Mouse (Mus musculus): Measurements from ENCODE around the gene Ywhah. TPM values are rescaled to one million over a fixed set of nuclear protein-coding genes. Genes with fewer than 3 reads are reported as not detected.
"Not testable (repeated sequence)": the region's sequence is repeated elsewhere in the genome, so short reads cannot be mapped to it uniquely, and the experiment has no call there.

Gene Ywhah
- polyA plus RNA-seq, 1 experiment from 2014 or later, result 397 TPM

DNA sequence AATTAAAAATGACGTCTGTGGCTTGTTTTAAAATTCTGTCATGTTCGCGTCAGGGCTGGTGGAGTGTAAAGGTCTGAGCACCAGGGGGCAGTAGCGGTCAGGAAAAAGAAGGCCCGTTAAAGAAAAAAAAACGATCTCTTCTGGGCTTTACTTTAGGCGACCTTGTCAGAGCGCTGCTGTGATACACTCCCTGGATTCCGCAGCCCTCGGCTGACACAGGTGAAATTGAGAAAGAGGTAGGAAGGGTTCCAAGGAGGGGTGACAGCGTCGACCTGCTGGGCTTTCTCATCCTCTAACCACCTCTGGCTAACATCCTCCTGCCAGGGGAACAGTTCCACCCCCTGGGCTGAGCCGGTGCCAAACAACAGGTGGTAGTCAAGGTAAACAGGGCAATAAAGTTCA is 20.9 kb downstream of the Ywhah start:
- peak overlapping the region; percentile 21 for H3K4me3 ChIP-seq
- 5% methylated on average over 13 of the region's 13 CpGs for WGBS
- DNase-seq (ENCODE audit: low spot score), result peak; percentile 75

DNA sequence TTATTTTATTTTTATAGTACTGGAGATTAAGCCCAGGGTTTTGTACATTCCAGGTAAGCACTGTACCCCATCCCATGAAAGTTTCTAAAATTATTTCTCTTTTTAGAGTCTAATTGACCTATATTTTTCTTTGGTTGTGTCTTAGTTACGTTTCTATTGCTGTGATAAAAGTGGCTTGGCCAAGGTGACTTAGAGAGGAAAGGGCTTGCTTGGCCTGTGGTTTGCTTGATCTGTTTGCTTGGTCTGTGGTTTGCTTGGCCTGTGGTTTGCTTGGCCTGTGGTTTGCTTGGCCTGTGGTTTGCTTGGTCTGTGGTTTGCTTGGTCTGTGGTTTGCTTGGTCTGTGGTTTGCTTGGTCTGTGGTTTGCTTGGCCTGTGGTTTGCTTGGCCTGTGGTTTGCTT is 22.1 kb downstream of the Ywhah start:
- H3K27me3 ChIP-seq (ENCODE audit: low read depth, poor library complexity, severe bottlenecking); H3K4me3 ChIP-seq; H3K4me1 ChIP-seq; H3K36me3 ChIP-seq; H3K27ac ChIP-seq; DNase-seq (ENCODE audit: low spot score); H3K9me3 ChIP-seq (replicated peaks): not testable (repeated sequence)
- 83% methylated on average over 1 of the region's 1 CpGs for WGBS

More for the DNA sequence above, 20.9 kb downstream of the Ywhah start:
- H3K9me3 ChIP-seq (replicated peaks), result no peaks in the 10 kb centered on the region
- H3K4me1 ChIP-seq, result no peaks in the 10 kb centered on the region
- no peaks in the 10 kb centered on the region for H3K36me3 ChIP-seq
- no peaks in the 10 kb centered on the region for H3K27me3 ChIP-seq (ENCODE audit: low read depth, poor library complexity, severe bottlenecking)
- no peak overlapping the region for H3K27ac ChIP-seq

DNA sequence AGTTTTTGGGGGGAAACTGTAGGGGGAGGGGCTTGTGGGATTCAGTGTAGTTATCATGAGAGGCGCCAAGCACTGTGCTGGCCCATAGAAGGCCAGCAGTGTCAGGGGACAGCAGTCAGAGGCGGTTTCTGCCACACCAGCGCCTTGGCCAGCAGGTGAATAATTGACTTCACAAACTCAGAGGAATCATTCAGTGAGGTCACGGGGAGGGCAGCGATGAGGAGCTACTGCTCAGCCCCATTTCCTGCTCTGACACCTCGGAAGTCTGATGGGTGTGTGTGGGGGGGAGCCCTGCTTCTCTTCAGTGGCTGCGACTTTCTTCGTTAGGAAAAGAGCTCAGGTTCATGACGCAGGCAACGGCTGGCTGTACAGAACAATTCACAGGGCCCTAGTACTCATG is 24.8 kb downstream of the Ywhah start:
- no peaks in the 10 kb centered on the region for H3K27me3 ChIP-seq (ENCODE audit: low read depth, poor library complexity, severe bottlenecking)
- H3K4me3 ChIP-seq, result no peak overlapping the region
- WGBS, result 54% methylated on average over 10 of the region's 10 CpGs
- no peaks in the 10 kb centered on the region for H3K36me3 ChIP-seq
- DNase-seq (ENCODE audit: low spot score), result no peak
- no peaks in the 10 kb centered on the region for H3K9me3 ChIP-seq (replicated peaks)
- no peak overlapping the region for H3K27ac ChIP-seq
- no peaks in the 10 kb centered on the region for H3K4me1 ChIP-seq

DNA sequence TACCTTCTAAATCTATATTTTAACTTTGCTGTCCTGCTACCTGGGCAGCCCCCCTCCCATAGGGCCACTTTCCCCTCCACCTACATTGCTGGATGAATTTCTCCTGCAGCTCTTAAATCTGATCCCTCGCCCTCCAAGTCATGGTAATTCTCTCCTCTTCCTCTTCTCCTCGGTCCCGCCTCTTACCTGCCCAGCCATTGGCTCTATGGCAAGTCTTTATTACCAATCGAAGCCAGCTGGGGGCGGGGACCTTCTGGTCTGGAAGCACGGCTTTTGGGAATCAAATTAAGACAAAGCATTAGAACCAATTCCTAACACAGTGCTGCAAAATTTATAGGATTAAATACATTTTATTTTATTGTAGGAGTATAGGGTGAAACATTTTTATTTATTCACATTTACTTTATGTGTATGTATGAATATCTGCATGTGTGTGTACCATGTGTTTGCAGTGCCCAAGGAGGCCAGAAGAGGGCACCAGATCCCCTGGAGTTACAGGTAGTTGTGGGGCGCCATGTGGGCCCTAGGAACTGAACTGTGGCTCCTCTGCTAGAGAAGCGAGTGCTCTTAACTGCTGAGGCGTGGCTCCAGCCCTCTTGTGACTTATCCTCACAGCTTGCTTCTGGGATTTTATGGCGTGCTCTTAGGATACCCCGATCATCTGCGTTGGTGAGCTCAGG is 26.2 kb downstream of the Ywhah start:
- Histone ChIP-seq H3K4me3 (no peak overlapping the region), H3K4me1 (no peaks in the 10 kb centered on the region), H3K27ac (no peak overlapping the region), H3K36me3 (no peaks in the 10 kb centered on the region), H3K9me3 (replicated peaks) (no peaks in the 10 kb centered on the region), H3K27me3 (ENCODE audit: low read depth, poor library complexity, severe bottlenecking) (no peaks in the 10 kb centered on the region)
- no peak for DNase-seq (ENCODE audit: low spot score)
- WGBS, result 95% methylated on average over 12 of the region's 12 CpGs

GRCm38 (mm10) chr5:33045316-33045705 is 26.7 kb downstream of the Ywhah start:
- WGBS, result 95% methylated on average over 6 of the region's 6 CpGs
- no peaks in the 10 kb centered on the region for H3K4me1 ChIP-seq

DNA sequence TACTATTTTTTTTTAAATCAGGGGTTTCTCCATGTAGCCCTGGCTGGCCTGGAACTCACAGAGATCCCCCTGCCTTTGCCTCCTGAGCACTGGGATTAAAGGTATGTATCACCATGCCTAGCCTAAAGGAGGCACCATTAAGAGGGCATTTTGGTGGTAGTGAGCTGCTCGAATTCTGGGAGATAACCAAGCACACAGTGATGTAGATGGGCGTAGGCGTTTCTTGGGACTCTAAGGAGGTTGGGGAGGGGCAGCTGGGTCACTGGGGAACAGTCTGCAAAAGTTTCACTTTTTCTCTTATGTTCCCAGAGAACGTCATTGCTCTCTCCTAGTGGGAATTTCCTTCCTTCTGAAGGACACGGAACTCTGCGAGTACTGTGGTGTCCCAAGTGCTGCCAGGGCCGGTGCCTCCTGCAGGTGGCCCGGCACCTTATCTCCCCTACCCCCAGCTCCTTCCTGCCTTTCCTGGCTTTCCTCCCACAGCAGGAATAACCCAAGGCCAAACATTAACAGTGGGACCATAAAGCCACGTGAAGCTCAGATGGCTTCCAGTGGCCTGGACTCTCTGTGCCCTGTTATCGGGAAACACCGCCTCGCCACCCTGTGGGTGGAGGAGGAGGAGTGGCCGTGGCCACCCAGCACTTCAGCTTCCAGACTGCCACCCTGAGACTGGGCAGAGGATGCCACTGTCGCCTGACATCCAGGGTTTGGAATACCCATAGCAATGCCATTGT is 34.4 kb downstream of the Ywhah start:
- Histone ChIP-seq H3K4me3 (no peak overlapping the region), H3K36me3 (no peaks in the 10 kb centered on the region), H3K27me3 (ENCODE audit: low read depth, poor library complexity, severe bottlenecking) (no peaks in the 10 kb centered on the region), H3K4me1 (no peaks in the 10 kb centered on the region), H3K27ac (no peak overlapping the region), H3K9me3 (replicated peaks) (no peaks in the 10 kb centered on the region)
- 80% methylated on average over 14 of the region's 14 CpGs for WGBS
- DNase-seq (ENCODE audit: low spot score), result no peak

More at GRCm38 (mm10) chr5:33045316-33045705, 26.7 kb downstream of the Ywhah start:
- no peak overlapping the region for H3K27ac ChIP-seq
- DNase-seq (ENCODE audit: low spot score), result no peak
- H3K4me3 ChIP-seq, result no peak overlapping the region
- no peaks in the 10 kb centered on the region for H3K27me3 ChIP-seq (ENCODE audit: low read depth, poor library complexity, severe bottlenecking)
- no peaks in the 10 kb centered on the region for H3K9me3 ChIP-seq (replicated peaks)
- no peaks in the 10 kb centered on the region for H3K36me3 ChIP-seq

DNA sequence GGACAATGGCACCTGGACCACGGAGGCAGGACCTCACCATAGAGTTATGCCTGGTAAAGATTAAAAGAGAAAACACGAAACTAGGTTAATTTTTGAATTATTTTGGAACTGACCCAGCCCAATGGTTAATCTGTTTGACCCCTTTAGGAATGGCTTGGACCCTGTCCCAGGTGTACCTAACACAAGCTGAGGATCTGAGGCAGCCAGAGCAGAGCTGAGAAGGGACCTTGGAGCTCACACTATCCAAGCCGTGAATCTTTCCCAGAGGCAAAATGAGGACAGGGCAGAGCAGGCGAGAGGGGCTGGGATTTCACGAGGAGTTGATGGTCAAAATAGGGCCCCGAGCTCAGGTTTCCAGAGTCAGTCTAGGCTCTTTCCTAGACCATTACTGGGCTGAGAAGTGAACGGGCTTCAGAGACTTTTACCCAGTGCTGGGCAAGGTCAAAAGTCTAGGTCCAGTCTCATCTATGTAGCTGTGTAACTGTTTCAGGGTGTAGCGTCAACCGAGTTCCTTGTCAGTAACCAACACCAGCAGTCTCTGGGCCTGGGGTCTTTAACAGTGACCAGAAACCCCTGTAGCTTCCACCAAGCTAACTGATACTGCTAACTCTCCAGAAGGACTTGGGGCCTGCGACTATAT is 37.6 kb downstream of the Ywhah start:
- no peak overlapping the region for H3K4me3 ChIP-seq
- DNase-seq (ENCODE audit: low spot score), result no peak
- 82% methylated on average over 10 of the region's 10 CpGs for WGBS
- no peak overlapping the region for H3K27ac ChIP-seq
- H3K27me3 ChIP-seq (ENCODE audit: low read depth, poor library complexity, severe bottlenecking), result no peaks in the 10 kb centered on the region
- H3K4me1 ChIP-seq, result no peaks in the 10 kb centered on the region
- no peaks in the 10 kb centered on the region for H3K36me3 ChIP-seq
- no peaks in the 10 kb centered on the region for H3K9me3 ChIP-seq (replicated peaks)

GRCm38 (mm10) chr5:33070071-33070470 is 51.5 kb downstream of the Ywhah start:
- H3K4me1 ChIP-seq, result no peaks in the 10 kb centered on the region
- no peak for DNase-seq (ENCODE audit: low spot score)
- H3K4me3 ChIP-seq, result no peak overlapping the region
- H3K27me3 ChIP-seq (ENCODE audit: low read depth, poor library complexity, severe bottlenecking), result no peaks in the 10 kb centered on the region
- no peaks in the 10 kb centered on the region for H3K9me3 ChIP-seq (replicated peaks)
- no peak overlapping the region for H3K27ac ChIP-seq
- no peaks in the 10 kb centered on the region for H3K36me3 ChIP-seq

DNA sequence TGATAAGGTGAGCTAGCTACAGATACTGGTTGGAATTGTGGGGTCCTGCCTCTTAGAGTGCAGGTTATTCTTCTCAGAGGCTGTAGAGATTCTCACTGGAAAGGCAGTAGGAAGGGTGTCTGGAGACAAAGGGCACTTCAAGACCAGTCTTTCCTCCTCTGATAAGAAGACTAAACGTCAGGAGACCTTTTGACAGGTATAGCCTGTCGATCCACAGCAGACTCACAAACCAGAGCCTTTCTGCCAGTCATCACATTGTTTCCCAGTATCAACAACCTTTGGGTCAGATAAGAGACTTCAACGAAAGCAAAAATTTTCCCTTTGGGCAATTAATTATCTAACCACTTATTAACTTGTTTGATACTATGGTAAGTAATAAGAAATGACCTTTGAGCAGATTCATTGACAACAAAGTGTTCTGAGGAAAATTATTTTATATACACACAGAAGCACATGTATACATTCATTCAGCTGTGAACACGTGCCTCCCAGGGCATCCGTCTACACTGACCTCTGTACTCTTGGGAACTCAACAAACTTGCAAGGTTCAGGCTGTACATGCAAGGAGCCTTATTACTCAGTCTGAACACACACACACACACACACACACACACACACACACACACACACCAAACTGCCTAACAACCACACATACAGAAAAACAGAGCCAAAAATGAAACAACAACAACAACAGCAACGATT is 58.0 kb downstream of the Ywhah start:
- WGBS, result 86% methylated on average over 6 of the region's 6 CpGs

More for the DNA sequence above, 58.0 kb downstream of the Ywhah start:
- DNase-seq (ENCODE audit: low spot score), result no peak
- H3K4me1 ChIP-seq, result no peaks in the 10 kb centered on the region
- no peak overlapping the region for H3K27ac ChIP-seq
- H3K27me3 ChIP-seq (ENCODE audit: low read depth, poor library complexity, severe bottlenecking), result no peaks in the 10 kb centered on the region
- no peaks in the 10 kb centered on the region for H3K36me3 ChIP-seq
- no peaks in the 10 kb centered on the region for H3K9me3 ChIP-seq (replicated peaks)
- H3K4me3 ChIP-seq, result no peak overlapping the region

Other genes with a start within 250 kb of the Ywhah start
- 77.7 and 80.1 TPM in 2 replicates for gene Pisd, start 233.2 kb upstream of the Ywhah start, polyA plus RNA-seq (2016; fragmentation: Nextera tagmentation; extraction: Ambion mirVana)
- gene Gm20671, start 191.7 kb upstream of the Ywhah start, polyA plus RNA-seq (2016; fragmentation: Nextera tagmentation; extraction: Ambion mirVana), result not detected in 2 replicates
- 20.7 and 21.8 TPM in 2 replicates for gene Prr14l, start 164.6 kb upstream of the Ywhah start, polyA plus RNA-seq (2016; fragmentation: Nextera tagmentation; extraction: Ambion mirVana)
- 37.9 TPM in 2 replicates for gene Depdc5, start 155.1 kb upstream of the Ywhah start, polyA plus RNA-seq (2016; fragmentation: Nextera tagmentation; extraction: Ambion mirVana)
- not detected in 2 replicates for gene Slc5a1, start 85.4 kb downstream of the Ywhah start, polyA plus RNA-seq (2016; fragmentation: Nextera tagmentation; extraction: Ambion mirVana)
- gene Spon2, start 199.6 kb downstream of the Ywhah start, polyA plus RNA-seq (2016; fragmentation: Nextera tagmentation; extraction: Ambion mirVana), result 2.8 TPM in 2 replicates

Data from limb, embryonic 10.5 days (tissue).